Mouse (Mus musculus): ENCODE measurements around the gene Gm17660.

Gene Gm17660

DNA sequence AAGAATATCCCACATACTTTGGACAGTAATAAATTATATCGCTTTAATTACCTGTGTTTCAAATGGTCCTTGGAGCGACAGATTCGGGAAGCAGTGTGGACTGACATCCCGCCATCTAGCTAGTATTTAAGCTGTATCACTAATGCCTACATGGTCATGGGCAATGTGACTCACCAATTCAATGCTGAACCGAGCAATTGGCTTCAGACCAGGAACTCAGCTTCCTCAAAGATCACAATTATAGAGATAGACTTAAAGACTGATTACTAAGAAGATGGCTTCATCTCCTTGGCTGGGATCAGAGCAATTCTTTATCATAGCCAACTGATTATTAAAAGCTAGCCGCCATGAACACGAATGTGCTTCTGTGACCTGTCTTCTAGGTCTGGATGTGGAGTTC, at the start of gene Gm17660:
Gene Gm17660 (minus strand): TSS at position 101 of the 400 bp plus-strand sequence.
- no peak for DNase-seq

DNA sequence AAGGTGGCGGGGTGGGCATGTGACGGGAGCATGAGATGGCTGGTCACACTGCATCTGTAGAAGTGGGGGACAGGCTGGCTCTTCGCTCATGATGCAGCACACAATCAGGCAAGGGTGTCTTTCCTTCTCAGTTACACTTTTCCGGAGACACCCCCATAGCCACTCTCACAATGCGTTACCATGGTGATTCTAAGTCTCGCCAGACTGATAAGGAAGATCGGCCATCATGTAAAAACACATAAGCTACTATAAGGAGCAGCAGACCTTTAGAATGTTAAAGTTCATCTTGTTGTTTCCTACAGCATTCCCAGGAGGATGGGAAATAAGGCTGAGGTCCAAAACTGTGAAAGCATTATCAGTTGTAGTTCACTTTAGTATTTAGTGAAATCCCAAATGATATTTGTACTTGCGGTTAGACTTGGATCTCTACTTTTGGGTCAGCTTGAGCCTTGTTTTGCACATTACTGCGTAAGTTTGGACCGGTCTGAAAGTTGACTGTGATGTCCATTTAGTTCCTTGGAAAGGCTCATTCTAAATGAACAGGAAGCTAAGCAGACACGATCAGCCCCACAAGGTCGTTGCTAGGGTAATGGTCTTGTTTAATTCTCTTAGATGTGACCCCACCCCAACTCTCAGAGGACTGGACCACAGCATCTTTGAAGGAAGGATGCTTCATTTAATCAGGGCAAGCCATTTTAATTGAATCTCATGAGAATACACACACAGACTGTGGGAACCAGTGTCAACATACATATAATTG, 49.3 kb upstream of the Gm17660 start:
- DNase-seq, result no peak

DNA sequence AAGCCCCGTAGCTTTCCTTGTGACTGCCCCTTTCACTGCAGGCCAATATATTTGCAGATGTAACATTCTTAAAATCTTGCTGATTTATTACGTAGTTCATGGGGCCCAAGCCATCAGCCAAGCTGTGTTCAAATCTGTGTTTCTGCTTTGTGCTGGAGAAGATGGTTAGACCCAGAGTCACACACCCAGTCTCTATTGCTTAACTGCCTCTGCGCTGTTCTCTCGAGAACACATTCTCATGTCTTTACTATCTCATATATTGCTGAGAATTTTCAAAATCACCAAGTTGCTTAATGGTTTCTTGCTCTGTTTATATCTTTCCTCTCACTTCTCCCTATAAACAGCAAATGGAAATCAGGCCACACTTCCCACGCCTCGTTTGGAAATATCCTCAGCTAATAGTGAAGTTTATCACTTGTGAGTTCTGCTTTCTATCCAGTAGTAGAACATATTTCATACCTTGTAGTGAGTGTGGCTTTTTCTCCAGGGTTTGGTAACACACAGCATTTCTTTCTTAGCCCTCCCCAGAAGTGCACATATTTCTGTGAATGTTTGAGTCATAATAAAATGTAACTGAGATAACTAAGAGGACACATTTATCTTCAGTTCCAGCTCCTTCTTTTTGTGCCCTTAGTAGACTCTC, 46.7 kb upstream of the Gm17660 start:
- DNase-seq, result no peak

DNA sequence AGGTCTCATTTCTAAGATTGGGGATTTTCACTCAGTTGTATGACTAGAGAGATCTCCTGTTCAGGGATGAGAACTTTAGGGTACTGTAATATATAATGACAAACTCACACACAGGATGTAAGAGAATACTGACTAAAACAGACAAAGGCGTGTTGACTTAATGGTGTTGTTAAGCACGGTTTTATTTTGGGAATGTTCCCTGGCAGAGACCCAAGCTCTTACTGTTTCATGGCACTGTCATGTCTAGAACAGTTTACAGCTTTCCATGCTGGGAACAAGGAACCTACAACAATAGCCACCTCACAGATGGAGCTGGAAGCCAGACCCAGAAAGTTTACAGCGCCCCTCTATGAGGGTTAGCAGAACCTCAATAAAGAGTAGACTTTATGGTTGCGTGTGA, 38.5 kb upstream of the Gm17660 start:
- no peak for DNase-seq

DNA sequence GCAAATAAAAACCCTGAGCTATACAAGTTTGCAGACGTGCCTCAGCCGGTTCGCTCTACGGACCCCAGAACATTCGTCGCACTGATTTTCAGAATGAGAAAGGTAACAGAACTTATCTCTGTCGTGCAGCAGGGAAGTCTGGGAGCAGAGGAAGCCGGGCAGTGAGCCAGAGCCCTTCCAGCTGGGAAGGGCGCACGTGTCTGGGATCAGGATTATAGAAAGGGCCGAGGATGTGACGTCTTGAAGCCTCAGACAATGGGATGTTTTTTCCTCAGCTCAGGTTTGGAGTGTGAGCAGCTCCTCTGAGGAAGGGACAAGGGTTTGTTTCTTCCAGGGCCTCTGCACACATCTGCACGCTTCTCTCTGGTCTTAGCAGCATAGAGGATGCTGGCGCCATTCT, 37.7 kb upstream of the Gm17660 start:
- DNase-seq, result no peak

DNA sequence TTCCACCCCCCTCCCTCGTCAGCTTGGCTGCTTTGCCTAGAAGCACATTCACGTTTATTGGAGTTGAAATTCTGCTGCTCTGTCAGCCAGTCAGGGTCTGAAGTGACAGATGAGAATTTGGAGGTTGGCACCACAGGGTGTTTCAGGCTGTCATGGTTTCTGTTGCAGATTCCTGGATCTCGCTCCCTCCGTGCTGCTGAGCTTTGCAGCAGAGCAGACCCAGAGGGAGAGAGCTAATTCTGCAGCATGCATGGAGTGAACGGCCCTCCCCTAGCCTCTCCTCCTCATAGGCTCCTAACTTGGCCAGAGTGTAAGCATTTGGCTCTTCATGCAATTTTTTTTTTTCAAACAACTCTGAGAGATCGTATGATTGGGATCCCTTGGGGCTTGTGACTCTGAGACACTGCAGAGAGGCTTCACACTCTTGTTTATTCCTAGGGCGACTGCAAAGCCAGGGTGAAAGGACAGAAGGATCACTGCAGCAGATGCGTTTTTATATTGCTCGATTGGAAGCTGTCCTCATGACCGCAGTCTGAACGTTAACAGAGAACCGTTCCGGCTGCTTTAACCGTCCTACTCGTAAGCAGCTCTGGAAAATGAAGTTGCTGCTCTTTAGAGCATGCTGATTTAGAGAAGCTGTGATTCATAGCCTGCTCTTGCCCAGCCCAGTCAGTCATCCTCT, 36.2 kb upstream of the Gm17660 start, which contains the start of gene Sparcl1:
Gene Sparcl1 (minus strand): TSS at position 243 of the 682 bp plus-strand sequence.
- DNase-seq, result no peak

DNA sequence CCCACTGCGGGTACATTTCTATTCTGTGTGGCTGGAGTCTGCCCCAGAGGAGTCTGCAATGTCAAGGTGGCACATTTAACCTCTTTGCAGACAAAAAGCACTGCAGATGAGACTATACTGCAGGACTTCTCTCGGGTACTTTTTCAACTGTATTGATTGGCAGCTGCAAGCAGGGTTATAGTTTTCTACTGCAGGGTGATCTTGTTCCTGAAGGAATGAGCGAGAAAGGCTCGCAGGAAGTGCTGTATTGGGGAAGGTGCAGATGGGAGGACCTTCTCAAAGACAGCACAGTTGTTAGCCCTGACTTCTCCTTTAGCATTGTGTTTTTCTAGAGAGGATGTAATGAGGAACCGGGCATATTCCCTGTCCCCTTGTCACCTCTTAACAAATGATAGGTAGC, 35.1 kb upstream of the Gm17660 start:
- DNase-seq, result no peak

DNA sequence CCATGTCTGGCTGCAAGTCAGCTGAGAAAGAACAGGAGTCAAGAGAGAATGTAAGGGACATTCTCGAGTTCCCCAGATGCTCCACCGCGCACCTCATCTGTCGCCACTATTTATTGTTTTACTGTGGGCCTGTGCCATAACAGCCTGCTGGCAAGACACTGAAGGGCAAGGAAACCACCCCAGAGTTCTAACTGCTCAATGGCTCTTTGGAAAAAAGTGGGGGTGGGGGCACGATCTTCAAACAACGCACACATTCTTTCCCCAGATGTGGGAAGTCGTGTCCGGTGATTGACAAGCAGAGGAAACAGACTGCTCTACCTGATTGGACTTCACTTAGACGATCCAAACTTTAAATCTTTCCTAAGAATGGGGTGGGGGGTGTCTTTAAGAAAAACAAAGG, 34.6 kb upstream of the Gm17660 start:
- DNase-seq, result no peak

DNA sequence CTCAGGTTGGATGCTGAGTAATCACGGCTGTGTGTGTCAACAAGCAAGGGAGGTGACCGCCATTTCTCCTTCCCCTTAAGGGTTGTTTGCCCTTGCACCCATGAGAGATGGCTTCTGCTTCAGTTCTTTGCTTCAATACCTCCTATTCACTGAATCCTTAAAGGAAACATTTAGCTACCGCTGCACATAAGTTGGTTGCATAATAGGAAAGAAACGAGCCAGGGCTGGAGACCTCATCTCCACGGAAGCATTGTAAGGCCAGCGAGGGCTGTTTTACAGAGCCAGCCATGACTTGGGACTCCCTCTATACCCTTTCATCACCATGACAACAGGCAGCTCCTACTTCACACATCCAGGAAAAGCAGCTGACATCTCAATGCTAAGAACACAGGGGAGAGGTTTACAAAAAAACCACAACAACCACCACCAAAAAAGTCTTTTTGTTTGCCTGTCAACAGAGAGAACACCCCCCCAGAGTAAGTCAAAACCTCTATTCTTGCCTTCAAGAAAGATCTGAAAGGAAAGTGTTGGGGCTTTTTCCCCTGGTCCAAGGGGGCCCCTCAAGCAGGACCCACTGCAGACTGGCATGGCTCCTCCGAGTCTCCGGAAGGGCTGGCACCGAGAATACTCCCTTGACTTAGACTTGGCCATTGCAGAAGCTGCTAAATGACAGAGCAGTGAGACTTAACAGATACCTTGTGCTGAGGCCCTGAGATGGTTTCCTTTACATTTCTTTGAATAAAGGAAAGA, 32.9 kb upstream of the Gm17660 start:
- no peak for DNase-seq

DNA sequence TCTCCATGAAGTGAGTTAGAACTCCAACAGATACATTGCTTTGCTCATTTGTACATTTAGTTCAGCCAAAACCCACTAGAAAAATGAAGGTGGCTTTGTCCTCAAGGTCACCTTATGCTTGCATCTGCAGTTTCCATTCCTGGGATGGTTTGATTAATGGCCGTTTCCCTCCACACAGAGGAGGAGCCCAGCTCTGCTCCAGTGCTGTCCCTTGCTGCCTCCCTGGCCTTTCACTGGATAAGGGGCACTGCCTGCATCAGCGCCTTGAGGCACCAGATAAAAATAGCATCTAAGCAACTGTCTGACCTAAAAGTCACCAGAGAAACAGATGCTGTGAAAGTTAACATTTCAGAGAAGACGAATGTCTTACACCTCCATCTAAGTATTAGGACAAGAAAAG, 32.1 kb upstream of the Gm17660 start:
- DNase-seq, result no peak

DNA sequence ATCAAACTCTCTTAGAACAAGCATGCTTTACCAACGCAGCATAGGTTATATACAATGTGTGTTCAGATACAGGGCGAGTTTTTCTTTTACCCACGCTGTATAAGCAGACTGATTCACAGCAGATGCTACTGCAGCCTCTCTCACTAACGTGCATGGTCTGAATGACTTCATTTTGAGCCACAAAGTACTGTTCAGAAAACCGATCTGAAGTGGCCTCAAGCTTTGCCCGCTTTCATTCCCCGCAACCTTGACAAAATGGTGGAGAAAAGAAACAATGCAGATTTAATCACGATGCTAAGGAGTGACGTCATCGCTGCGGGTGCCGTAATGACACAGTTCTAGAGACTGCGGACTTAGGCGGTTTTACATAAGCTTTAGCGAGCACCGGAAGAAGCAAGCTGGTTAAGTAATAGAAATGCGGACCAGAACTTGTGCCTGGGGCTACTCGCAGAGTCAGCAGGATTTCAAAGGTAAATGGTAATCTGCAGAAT, 31.5 kb upstream of the Gm17660 start:
- no peak for DNase-seq

DNA sequence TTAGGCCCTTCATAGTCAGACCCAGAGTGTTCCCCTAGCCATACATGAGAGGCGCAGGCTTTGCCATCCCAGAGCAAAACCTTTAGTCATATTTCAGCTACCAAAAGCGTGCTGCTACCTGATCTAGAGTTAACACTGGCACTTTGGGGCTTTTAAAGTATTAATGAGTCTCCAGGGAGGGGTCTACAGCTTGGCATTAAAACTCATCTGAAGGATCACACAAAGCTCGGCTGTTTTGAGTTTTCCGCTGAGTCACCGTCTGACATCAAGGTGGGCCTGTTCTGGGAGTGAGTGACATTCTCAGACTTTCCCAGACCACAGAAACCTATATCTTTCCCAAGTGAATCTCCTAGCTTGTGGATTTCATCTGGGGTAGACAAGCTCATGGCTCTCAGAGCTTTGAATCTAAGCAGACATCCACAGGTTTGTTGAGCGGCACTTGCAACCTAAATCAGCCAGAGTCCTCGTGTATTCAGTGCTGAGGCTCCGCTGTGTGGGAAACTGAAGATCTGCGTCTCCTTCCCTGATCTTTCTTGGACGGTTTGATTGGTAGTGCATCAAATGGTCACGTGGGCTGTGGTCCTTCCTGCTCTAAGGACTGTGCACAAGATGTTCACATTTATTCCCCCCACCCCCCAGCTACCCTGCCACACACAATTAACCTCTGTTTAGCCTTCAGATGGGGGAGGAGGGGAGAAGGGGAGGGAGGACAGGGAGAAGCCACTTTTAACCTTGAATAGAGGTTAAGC, 30.9 kb upstream of the Gm17660 start:
- no peak for DNase-seq

DNA sequence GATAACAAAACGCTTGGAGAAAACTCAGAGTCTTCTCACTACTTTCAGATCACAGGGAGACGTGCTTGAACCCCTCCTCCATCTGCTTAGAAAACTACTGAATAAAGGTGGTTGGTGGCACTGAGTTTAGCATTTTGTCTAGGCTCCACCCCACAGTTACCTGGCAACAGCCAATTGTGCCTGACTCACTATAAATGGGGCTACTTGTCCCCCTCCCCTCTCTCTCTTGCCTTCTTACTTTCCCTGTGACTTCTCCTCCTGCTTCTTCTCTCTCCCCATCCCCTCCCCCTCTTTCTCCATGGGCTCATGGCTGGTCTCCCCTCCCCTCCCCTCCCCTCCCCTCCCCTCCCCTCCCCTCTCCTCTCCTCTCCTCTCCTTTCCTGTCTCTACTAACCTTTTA, 26.7 kb upstream of the Gm17660 start:
- DNase-seq, result no peak

DNA sequence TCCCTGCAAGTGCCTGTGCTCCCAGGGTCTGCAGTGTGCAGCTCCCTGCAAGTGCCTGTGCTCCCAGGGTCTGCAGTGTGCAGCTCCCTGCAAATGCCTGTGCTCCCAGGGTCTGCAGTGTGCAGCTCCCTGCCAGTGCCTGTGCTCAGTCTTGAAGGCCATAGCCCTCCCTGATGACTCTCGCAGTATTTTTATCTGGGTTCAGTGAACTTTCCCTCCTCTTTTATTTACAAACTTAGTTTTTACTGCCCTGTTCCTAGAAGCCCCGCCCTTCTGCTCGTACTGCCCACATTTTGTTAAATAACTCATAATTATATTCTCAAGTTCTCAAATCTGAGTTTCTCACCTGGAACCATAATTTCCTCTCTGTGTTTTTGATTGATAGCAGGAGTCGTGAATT, 25.8 kb upstream of the Gm17660 start:
- DNase-seq, result no peak

DNA sequence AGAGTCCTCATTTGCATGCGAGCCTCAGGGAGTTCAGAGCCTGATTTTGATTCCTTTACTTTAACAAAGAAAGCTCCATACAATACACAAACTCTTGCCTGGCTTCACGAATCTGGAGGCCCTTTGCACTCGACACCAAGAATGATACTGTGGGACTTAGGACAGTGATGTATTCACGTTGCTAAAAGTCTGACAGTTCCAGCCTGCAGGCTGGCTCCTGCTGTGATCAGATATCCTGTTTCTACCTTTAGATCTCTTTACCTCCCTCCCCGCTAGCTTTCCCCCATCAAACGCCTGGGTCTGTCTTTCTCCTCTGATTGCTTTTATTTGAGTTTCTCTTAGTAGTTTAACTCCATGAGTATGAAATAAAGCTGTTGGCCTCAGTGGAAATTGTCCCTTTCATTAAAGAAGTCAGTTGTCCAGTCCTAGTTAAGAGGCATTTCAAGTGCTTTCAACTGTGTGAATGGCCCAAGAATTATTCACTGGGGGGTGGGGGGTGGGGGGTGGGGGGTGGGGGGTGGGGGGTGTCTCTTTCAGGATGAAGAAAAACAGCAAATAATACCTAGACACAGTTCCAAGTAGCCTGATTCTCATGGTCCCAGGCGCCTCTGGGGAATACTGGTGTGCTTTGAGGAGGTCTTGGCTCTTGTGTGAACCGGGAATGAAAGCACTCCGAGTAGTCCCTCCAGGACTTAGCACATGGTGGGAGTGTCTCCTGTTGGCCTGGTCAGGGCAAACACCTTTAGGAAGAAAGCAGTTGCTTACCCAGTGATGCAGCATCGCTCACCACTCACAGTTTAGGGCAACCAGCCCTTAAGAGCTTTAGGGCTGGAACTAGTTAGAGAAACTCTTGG, 24.5 kb upstream of the Gm17660 start:
- no peak for DNase-seq

DNA sequence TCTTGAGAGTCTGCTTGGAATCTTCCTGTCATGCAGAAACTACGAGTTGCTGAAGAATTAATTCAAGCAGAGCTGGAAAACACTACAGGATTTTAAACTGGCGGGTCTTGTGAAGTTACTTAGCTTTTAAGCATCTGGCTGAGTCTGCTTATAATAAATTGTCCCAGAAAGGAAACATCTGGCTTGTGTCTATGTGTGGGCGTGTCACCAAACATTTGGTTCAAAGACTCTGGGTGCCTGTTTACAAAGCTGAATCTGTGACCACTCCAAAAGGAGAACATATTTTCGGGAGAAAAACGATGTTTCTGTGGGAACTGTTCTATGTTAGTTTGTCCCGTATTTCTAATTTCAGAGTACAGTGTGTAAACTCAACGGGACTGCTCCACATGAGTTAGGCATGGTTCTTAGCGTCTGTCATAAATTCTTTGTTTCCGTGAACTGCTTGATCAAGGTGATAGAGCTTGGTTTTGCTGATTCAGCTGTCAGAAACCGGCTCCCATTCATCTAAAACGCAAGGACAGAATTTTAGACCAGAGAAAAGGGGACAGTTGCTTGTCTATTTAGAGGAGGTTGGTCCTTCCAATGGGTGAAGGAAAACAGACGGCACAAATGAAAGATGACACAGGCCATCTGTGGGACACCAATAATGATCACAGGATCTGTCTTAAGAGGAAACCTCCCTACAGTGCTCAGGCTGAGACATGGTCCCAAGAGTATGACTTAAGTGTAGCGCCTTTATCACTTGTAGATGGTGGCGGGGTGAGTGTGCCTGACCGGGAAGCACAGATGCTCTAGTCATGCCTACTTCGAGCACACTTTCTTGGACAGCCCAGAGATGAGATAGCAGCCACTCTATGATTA, 18.9 kb upstream of the Gm17660 start:
- DNase-seq, result no peak

DNA sequence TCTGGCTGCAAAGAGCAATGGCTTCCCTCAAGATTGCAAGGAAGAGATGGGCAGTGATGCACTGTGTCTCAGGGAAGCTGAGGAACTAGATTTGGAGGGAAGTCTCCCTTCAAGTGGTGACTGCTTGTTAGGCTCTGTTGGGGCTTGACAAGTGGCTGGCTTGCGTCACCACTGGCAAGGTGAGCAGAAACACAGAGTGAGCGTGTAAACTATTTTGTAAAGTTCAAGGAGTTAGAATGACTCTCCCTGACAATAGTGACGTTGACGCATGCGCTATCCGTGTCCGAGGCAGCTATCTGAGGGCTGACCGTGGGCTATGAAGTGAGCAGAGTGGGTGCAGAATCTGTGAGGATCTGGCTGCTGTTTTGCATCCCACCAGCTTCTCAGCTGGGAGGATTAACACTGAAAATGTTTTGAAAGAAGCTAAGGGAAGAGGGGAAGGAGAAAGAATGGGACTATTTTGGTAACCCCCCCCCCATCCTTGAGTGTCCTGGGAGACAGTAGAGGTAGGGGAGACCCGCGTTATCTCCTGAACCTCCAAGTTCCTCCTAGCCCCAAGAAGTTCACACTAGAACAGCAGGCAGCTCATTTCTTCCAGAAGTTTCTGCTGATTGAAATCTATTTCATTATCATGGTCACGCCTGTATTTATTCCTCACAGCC, 18.1 kb upstream of the Gm17660 start:
- DNase-seq, result no peak

DNA sequence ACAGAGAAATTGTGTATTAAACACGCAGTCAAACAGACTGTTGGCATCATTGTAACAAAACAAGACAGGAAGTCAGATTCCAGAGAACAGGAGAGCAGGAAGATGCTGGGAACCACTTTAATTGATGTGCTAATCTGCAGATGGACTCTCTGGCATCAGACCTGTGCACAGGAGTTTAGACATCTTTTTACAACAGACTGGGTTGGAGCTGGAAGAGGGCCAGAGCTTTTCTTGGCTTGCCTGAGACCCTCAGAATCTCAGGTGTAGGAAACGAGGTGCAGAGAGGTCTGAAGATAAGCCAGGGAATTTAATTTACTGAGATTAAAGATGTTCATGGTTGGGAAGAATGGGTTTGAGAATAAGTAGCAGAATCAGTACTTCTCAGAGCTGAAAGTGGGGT, 12.3 kb upstream of the Gm17660 start:
- no peak for DNase-seq

DNA sequence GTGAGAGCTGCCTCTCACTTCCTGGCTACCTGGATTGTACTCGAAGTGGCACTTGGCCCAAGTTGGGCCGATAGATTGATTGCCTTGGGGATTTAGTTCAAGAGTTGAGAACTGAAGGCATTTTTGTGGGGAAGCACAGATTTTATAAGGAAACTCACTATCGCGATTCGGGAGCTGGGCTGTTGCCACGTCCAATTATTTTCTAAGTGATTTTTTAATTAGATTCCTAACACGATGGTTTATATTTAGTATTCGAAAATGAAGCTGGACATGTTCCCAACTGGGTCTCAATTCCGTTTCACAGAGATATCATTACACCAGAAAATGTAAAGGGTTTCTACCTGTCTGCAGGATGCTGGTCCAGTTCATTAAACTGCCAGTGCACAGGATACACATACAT, 8.0 kb upstream of the Gm17660 start:
- no peak for DNase-seq

DNA sequence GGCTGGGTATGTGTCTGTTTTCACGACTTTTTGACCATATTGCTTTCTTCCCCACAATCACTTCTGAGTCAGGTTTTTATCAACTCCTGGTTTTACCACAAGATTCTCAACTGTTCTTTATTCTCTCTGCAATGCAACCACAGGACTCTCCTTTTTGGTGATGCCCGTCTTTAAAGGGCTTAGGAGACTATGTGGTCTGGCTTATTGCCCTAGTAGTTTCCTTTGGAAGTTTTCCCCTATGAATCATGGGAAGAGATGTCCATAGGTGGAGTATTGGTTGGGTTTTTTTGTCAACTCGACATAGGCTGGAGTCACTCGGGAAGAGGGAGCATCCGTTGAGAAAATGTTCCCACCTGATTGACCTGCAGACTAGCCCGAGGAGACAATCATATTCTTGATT, 3.3 kb upstream of the Gm17660 start:
- no peak for DNase-seq

All from thymus, postnatal 14 days (tissue).